Mouse (Mus musculus): ENCODE measurements around the gene Mecom. TPM values are rescaled to one million over a fixed set of nuclear protein-coding genes. Genes with fewer than 3 reads are reported as not detected.

The Mecom gene
- total and polyA plus RNA-seq, 2 experiments from 2014 or later, result 2.6 to 5.1 TPM

DNA sequence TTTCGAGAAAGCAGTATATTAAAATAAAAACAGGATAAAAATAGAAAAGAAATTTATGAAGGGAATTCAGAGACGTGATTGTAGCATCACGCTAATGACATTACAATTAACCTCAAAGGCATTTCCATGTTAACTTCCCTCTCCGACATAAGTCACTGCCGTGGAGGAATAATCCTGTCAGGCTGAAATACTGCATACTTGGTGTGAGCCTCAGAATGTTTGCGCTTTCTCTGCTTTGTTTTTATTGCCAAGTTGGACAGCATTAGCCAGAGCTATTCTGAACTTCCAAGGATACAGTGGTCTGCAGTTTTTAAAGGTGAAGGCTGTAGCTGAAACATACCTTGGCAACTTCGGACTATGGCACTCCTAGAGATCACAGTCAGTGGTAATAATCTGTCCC lies 455.3 kb downstream of the Mecom start:
- Histone ChIP-seq H3K9me3 (ENCODE audit: low read length) (no peaks in the 10 kb centered on the region), H3K27ac (ENCODE audit: low read depth, low read length) (no peak overlapping the region), H3K4me1 (ENCODE audit: insufficient read depth, low read length) (no peaks in the 10 kb centered on the region), H3K27me3 (ENCODE audit: insufficient read depth, low read length) (no peaks in the 10 kb centered on the region), H3K36me3 (ENCODE audit: insufficient read depth, low read length) (no peaks in the 10 kb centered on the region), H3K4me3 (ENCODE audit: low read depth, low read length) (no peak overlapping the region), H3K4me2 (ENCODE audit: low read depth, low read length, poor library complexity, severe bottlenecking) (no peak overlapping the region), H3K9ac (replicated peaks; ENCODE audit: low read length, poor library complexity, severe bottlenecking) (no peak overlapping the region)
- TF ChIP-seq CTCF (IDR thresholded peaks at IDR 0.05), result no peak
- no peak for ATAC-seq (ENCODE audit: low FRiP score)
- 72% methylated on average over 7 of the region's 7 CpGs for WGBS
- DNase-seq (ENCODE audit: low spot score), result no peak

GRCm38 (mm10) chr3:30091860-30092259 lies 455.9 kb downstream of the Mecom start:
- DNase-seq (ENCODE audit: low spot score), result no peak
- no peak overlapping the region for H3K27ac ChIP-seq (ENCODE audit: low read depth, low read length)
- no peak for TF ChIP-seq CTCF (IDR thresholded peaks at IDR 0.05)
- no peak overlapping the region for H3K4me3 ChIP-seq (ENCODE audit: low read depth, low read length)
- no peaks in the 10 kb centered on the region for H3K36me3 ChIP-seq (ENCODE audit: insufficient read depth, low read length)
- no peaks in the 10 kb centered on the region for H3K4me1 ChIP-seq (ENCODE audit: insufficient read depth, low read length)
- H3K4me2 ChIP-seq (ENCODE audit: low read depth, low read length, poor library complexity, severe bottlenecking), result no peak overlapping the region
- H3K9ac ChIP-seq (replicated peaks; ENCODE audit: low read length, poor library complexity, severe bottlenecking), result no peak overlapping the region
- no peaks in the 10 kb centered on the region for H3K27me3 ChIP-seq (ENCODE audit: insufficient read depth, low read length)
- H3K9me3 ChIP-seq (ENCODE audit: low read length), result no peaks in the 10 kb centered on the region
- 84% methylated on average over 3 of the region's 3 CpGs for WGBS
- no peak for ATAC-seq (ENCODE audit: low FRiP score)

DNA sequence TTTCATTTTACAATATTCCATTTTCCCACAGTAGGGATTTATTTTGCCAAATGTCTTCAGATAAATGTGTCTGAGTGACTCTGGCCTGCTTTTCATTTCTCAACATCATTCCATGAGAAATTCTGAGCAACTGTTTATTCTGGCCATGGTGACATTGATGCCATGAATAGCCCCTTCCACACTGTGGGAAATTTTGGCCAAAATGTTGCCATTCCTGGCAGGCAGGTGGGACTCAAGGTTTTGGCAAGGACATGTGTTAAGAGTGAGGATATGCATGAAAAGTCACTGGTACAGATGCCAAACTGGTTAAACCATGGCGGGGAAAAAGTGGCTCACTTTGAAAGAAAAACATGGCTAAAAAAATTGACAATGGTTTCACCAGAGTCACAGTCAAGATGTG lies 456.4 kb downstream of the Mecom start:
- Histone ChIP-seq H3K36me3 (ENCODE audit: insufficient read depth, low read length) (no peaks in the 10 kb centered on the region), H3K4me1 (ENCODE audit: insufficient read depth, low read length) (no peaks in the 10 kb centered on the region), H3K9me3 (ENCODE audit: low read length) (no peaks in the 10 kb centered on the region), H3K27ac (ENCODE audit: low read depth, low read length) (no peak overlapping the region), H3K4me2 (ENCODE audit: low read depth, low read length, poor library complexity, severe bottlenecking) (no peak overlapping the region), H3K27me3 (ENCODE audit: insufficient read depth, low read length) (no peaks in the 10 kb centered on the region), H3K9ac (replicated peaks; ENCODE audit: low read length, poor library complexity, severe bottlenecking) (no peak overlapping the region), H3K4me3 (ENCODE audit: low read depth, low read length) (no peak overlapping the region)
- no peak for ATAC-seq (ENCODE audit: low FRiP score)
- DNase-seq (ENCODE audit: low spot score), result no peak
- WGBS, result 87% methylated on average over 1 of the region's 1 CpGs
- no peak for TF ChIP-seq CTCF (IDR thresholded peaks at IDR 0.05)

DNA sequence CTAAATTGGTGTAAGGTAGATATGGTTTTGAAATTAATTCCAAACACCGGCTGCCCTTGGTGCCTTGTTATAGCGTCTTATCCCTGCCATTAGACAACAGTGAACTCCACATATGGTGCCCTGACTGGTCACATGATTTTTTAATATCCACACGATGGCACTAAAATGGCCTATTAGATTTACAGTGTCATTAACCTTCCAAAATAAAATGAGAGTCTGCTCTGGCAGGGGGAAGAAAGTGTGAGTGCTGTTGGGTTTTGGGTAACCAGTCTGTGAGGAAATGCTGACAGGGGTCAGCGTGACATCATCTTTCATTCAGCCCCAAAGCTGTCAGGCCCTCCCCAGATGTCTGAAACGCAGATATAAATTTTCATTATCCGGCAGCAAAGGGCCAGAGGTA lies 461.7 kb downstream of the Mecom start:
- Histone ChIP-seq H3K27me3 (ENCODE audit: insufficient read depth, low read length) (no peaks in the 10 kb centered on the region), H3K4me2 (ENCODE audit: low read depth, low read length, poor library complexity, severe bottlenecking) (no peak overlapping the region), H3K36me3 (ENCODE audit: insufficient read depth, low read length) (no peaks in the 10 kb centered on the region), H3K9ac (replicated peaks; ENCODE audit: low read length, poor library complexity, severe bottlenecking) (no peak overlapping the region), H3K4me3 (ENCODE audit: low read depth, low read length) (no peak overlapping the region), H3K9me3 (ENCODE audit: low read length) (no peaks in the 10 kb centered on the region), H3K4me1 (ENCODE audit: insufficient read depth, low read length) (no peaks in the 10 kb centered on the region), H3K27ac (ENCODE audit: low read depth, low read length) (no peak overlapping the region)
- 88% methylated on average over 6 of the region's 6 CpGs for WGBS
- ATAC-seq (ENCODE audit: low FRiP score), result no peak
- no peak for DNase-seq (ENCODE audit: low spot score)
- no peak for TF ChIP-seq CTCF (IDR thresholded peaks at IDR 0.05)

DNA sequence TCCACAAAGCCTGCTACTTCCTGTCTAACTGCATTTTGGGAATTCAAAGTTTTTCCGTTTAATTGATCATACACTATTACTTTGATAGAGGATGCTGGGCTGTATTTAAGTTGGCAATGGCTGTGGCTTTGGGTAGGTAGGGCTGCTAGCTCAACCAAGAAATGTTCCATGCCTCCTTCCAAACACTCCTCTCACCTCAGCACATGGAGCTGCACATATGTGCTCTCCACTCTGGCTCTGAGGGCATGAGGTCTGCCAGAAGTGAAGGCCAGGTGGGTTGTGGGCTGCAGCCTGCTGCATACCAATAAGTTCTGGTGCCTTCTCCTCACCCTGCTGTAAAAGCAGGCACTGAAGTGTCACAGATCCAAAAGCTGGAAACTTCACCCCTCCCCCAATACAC lies 464.0 kb downstream of the Mecom start:
- Histone ChIP-seq H3K4me3 (ENCODE audit: low read depth, low read length) (no peak overlapping the region), H3K9me3 (ENCODE audit: low read length) (no peaks in the 10 kb centered on the region), H3K9ac (replicated peaks; ENCODE audit: low read length, poor library complexity, severe bottlenecking) (no peak overlapping the region), H3K4me1 (ENCODE audit: insufficient read depth, low read length) (no peaks in the 10 kb centered on the region), H3K27ac (ENCODE audit: low read depth, low read length) (no peak overlapping the region), H3K27me3 (ENCODE audit: insufficient read depth, low read length) (no peaks in the 10 kb centered on the region), H3K4me2 (ENCODE audit: low read depth, low read length, poor library complexity, severe bottlenecking) (no peak overlapping the region), H3K36me3 (ENCODE audit: insufficient read depth, low read length) (no peaks in the 10 kb centered on the region)
- no peak for TF ChIP-seq CTCF (IDR thresholded peaks at IDR 0.05)
- DNase-seq (ENCODE audit: low spot score) (no peak), ATAC-seq (ENCODE audit: low FRiP score) (no peak)
- WGBS, result 85% methylated on average over 1 of the region's 1 CpGs

DNA sequence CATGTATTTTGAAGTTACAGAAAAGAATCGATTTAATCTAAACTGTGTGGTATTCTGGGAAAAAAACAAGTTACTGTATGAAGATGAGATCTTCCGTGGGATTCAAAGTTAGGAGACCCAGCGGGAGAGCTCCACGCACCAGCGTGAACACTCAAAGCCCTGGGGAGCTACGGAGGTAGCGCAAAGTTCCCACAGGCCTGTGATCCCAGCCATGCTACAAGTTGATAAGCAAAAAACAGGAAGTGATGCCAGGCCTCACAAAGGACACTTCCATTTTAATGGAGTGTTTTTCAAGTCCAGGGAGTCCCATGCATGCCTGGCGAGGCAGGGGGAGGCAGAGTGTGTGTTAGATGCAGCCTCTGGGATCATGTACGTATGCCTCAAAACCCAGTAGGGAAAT lies 464.5 kb downstream of the Mecom start:
- Histone ChIP-seq H3K27ac (ENCODE audit: low read depth, low read length) (no peak overlapping the region), H3K9me3 (ENCODE audit: low read length) (no peaks in the 10 kb centered on the region), H3K36me3 (ENCODE audit: insufficient read depth, low read length) (no peaks in the 10 kb centered on the region), H3K4me2 (ENCODE audit: low read depth, low read length, poor library complexity, severe bottlenecking) (no peak overlapping the region), H3K9ac (replicated peaks; ENCODE audit: low read length, poor library complexity, severe bottlenecking) (no peak overlapping the region), H3K4me1 (ENCODE audit: insufficient read depth, low read length) (no peaks in the 10 kb centered on the region), H3K27me3 (ENCODE audit: insufficient read depth, low read length) (no peaks in the 10 kb centered on the region), H3K4me3 (ENCODE audit: low read depth, low read length) (no peak overlapping the region)
- no peak for ATAC-seq (ENCODE audit: low FRiP score)
- no peak for DNase-seq (ENCODE audit: low spot score)
- WGBS, result 82% methylated on average over 9 of the region's 9 CpGs
- TF ChIP-seq CTCF (IDR thresholded peaks at IDR 0.05), result no peak

Measured in midbrain, postnatal 0 days (tissue).